Mouse (Mus musculus) right cerebral cortex, adult 2 months (tissue): Measurements from ENCODE around the gene Olfr1387.
"Not testable (repeated sequence)": the region's sequence is repeated elsewhere in the genome, so short reads cannot be mapped to it uniquely, and the experiment has no call there.

Experiments
- DNase-seq, 2 experiments: peaks; one replicate each; pipeline ENCODE4 v3.0.0; 2021 to 2022; ENCODE audit warnings: low spot score in 2 of 2

Gene Olfr1387

GRCm38 (mm10) chr11:49455043-49455442, at the start of gene Olfr1387:
Gene Olfr1387, plus strand, starts transcription at chr11:49455343.
- DNase-seq = no peak

GRCm38 (mm10) chr11:49406784-49407183, 48.4 kb upstream of the Olfr1387 start:
- DNase-seq = no peak

- DNase-seq = peak in 1 of 2 experiments; percentile 8
Measured at GRCm38 (mm10) chr11:49410540-49410939, 44.6 kb upstream of the Olfr1387 start.

- no peak for DNase-seq
Measured at GRCm38 (mm10) chr11:49422767-49423166, 32.4 kb upstream of the Olfr1387 start, which contains the start of gene Olfr1389. Gene Olfr1389, plus strand, starts transcription at chr11:49423067.

- no peak for DNase-seq
Measured at GRCm38 (mm10) chr11:49425257-49425927, 29.8 kb upstream of the Olfr1387 start.

- DNase-seq = peak; percentile 6 to 11
Measured at GRCm38 (mm10) chr11:49429641-49430040, 25.5 kb upstream of the Olfr1387 start.

- DNase-seq = no peak
Measured at GRCm38 (mm10) chr11:49436411-49436810, 18.7 kb upstream of the Olfr1387 start, which contains the start of gene Olfr1388. Gene Olfr1388, plus strand, starts transcription at chr11:49436624.

- not testable (repeated sequence) for DNase-seq
Measured at GRCm38 (mm10) chr11:49464746-49465145, 9.6 kb downstream of the Olfr1387 start, which contains the start of gene Olfr1386. Gene Olfr1386, plus strand, starts transcription at chr11:49465046.

GRCm38 (mm10) chr11:49485973-49486372, 30.8 kb downstream of the Olfr1387 start:
- DNase-seq = no peak

- not testable (repeated sequence) for DNase-seq
Measured at GRCm38 (mm10) chr11:49488770-49489169, 33.6 kb downstream of the Olfr1387 start, which contains the start of gene Olfr1385. Gene Olfr1385, plus strand, starts transcription at chr11:49489070.
